Mouse (Mus musculus) heart, embryonic 13.5 days (tissue): Measurements from ENCODE around the gene Dnaja4. TPM values are rescaled to one million over a fixed set of nuclear protein-coding genes. Genes with fewer than 3 reads are reported as not detected.

Experiments
- ATAC-seq: fragments of 200-750 bp; cut with Nextera tagmentation; 2 replicates; pipeline ENCODE4 v1.8.0; 2017; ENCODE audit warnings: moderate TSS enrichment; ENCODE audit not compliant: insufficient number of reproducible peaks, low FRiP score, low TSS enrichment; ENCODE audit errors: extremely low read depth
- H3K27ac ChIP-seq: fragments of 300-500 bp; sonication (generic); replicated peaks from 2 replicates; pipeline ENCODE4 v1.5.1; 2015; ENCODE audit warnings: moderate library complexity, mild to moderate bottlenecking, inconsistent platforms
- H3K27me3 ChIP-seq: fragments of 300-500 bp; sonication (generic); replicated peaks from 2 replicates; pipeline ENCODE4 v1.6.1; 2015; ENCODE audit warnings: mild to moderate bottlenecking, inconsistent platforms
- H3K36me3 ChIP-seq: fragments of 300-500 bp; sonication (generic); 2 replicates; pipeline ENCODE4 v1.6.1; 2015; ENCODE audit warnings: mild to moderate bottlenecking, inconsistent platforms
- H3K4me1 ChIP-seq: fragments of 300-500 bp; sonication (generic); 2 replicates; pipeline ENCODE4 v1.6.1; 2015; ENCODE audit warnings: inconsistent platforms
- H3K4me2 ChIP-seq: fragments of 300-500 bp; sonication (generic); 2 replicates; pipeline ENCODE4 v1.6.1; 2015; ENCODE audit warnings: inconsistent platforms, mild to moderate bottlenecking, moderate library complexity
- H3K4me3 ChIP-seq: fragments of 300-500 bp; sonication (generic); 2 replicates; pipeline ENCODE4 v1.5.1; 2015; ENCODE audit warnings: moderate library complexity, mild to moderate bottlenecking, inconsistent platforms
- H3K9ac ChIP-seq: fragments of 300-500 bp; sonication (generic); 2 replicates; pipeline ENCODE4 v1.6.1; 2015; ENCODE audit warnings: inconsistent platforms, mild to moderate bottlenecking, moderate library complexity
- H3K9me3 ChIP-seq: fragments of 300-500 bp; sonication (generic); 2 replicates; pipeline ENCODE4 v1.6.1; 2016; ENCODE audit warnings: inconsistent platforms
- WGBS: fragments of 180-500 bp; shearing (Covaris S2); methylation state at CpG from one replicate; pipeline ENCODE4 v1.1.7; 2015; ENCODE audit warnings: mixed read lengths; 5-methylcytosine and 5-hydroxymethylcytosine counted together
- microRNA-seq: library from miRNA; unstranded; fragments of <30 nt; microRNA quantifications from one replicate; pipeline ENCODE4, GENCODE M21; 2016
- polyA plus RNA-seq: library from polyadenylated mRNA; unstranded; fragments of >200 nt; fragmentation: Nextera tagmentation; extraction: Ambion mirVana; gene quantifications from 2 replicates; pipeline ENCODE4 v1.2.1, GENCODE M21; 2015

Gene Dnaja4
- polyA plus RNA-seq, 1 experiment from 2014 or later: 23.2 TPM

DNA sequence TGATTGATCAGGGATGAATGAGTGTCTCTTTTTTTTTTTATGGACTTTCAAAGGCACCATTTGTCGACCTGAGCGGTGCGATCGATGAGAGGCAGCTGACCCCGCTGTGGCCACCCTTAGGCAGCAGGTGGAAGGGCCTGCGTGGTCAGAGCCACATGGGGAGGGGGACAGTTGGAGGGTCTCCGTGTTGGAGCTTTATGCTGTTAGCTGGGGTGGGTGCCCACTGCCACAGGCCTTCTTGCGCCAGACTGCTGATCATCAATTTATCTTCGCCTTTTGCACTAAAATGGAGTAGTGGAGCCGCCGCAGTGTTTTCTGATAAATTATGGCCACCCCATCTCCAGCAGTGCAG is 54.2 kb downstream of the Dnaja4 start:
- Histone ChIP-seq H3K9me3 (no peaks in the 10 kb centered on the region), H3K9ac (no peak overlapping the region), H3K4me2 (no peak overlapping the region), H3K36me3 (no peaks in the 10 kb centered on the region), H3K27ac (no peak overlapping the region), H3K27me3 (peaks cover 37% of the 10 kb centered on the region), H3K4me3 (no peak overlapping the region), H3K4me1 (no peaks in the 10 kb centered on the region; the same call in 1 of the 2 replicates)
- no peak for ATAC-seq
- 62% methylated on average over 11 of the region's 11 CpGs for WGBS

DNA sequence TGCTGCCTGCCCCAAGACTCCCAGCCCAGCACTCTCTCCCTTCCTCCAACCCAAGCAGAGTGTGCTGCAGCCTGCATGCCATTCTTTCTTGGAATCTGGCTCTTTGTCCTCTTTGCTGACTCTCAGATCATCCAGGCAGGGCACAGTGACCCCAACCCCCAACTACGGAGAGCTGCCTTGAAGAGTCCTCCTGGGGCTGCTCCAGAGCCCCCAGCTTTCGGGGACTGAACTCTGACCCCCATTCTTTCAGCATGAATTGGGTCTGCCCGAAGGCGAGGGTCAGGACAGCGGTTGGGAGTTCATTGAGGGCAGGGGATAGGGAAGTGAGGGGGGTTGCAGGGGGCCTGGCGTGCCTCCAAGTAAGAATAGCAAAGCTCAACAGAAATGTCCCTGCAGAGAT is 60.9 kb downstream of the Dnaja4 start:
- no peak for ATAC-seq
- H3K9ac ChIP-seq: 0 out of 2 replicates have a peak overlapping the region, but pooled peaks have one; percentile 19
- WGBS: 53% methylated on average over 6 of the region's 6 CpGs
- H3K27ac ChIP-seq: no peak overlapping the region
- H3K27me3 ChIP-seq: peaks cover 54% of the 10 kb centered on the region
- H3K36me3 ChIP-seq: no peaks in the 10 kb centered on the region
- H3K4me2 ChIP-seq: no peak overlapping the region
- H3K4me1 ChIP-seq: peaks cover 16% of the 10 kb centered on the region
- no peak overlapping the region for H3K4me3 ChIP-seq
- H3K9me3 ChIP-seq: no peaks in the 10 kb centered on the region

DNA sequence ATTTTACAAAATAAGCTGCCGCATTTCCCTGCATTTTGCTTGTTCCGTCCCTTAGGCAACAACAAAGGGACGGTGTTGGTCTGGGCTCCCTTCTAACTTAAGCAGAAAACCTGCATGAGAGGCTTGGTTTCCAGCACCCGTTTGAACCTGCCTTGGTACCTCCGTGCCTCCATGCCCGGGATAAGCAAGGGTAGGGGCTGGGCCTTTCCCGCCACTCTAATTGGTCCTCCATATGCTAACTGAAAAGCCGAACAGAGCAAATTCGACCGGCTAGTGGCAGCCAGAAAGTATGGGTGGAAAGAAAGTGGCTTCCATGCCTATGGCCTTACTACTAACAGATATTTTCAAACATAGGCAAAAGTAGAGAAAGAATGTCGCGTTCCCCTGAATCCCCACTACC is 65.4 kb downstream of the Dnaja4 start:
- peaks cover 30% of the 10 kb centered on the region for H3K4me1 ChIP-seq
- H3K9ac ChIP-seq: 0 out of 2 replicates have a peak overlapping the region, but pooled peaks have one; percentile 54
- no peak overlapping the region for H3K27ac ChIP-seq
- H3K27me3 ChIP-seq: peaks cover 88% of the 10 kb centered on the region
- no peaks in the 10 kb centered on the region for H3K36me3 ChIP-seq
- WGBS: 27% methylated on average over 12 of the region's 12 CpGs
- no peaks in the 10 kb centered on the region for H3K9me3 ChIP-seq
- ATAC-seq: no peak
- peak overlapping the region; percentile 79 for H3K4me2 ChIP-seq
- H3K4me3 ChIP-seq: peak overlapping the region; percentile 53

DNA sequence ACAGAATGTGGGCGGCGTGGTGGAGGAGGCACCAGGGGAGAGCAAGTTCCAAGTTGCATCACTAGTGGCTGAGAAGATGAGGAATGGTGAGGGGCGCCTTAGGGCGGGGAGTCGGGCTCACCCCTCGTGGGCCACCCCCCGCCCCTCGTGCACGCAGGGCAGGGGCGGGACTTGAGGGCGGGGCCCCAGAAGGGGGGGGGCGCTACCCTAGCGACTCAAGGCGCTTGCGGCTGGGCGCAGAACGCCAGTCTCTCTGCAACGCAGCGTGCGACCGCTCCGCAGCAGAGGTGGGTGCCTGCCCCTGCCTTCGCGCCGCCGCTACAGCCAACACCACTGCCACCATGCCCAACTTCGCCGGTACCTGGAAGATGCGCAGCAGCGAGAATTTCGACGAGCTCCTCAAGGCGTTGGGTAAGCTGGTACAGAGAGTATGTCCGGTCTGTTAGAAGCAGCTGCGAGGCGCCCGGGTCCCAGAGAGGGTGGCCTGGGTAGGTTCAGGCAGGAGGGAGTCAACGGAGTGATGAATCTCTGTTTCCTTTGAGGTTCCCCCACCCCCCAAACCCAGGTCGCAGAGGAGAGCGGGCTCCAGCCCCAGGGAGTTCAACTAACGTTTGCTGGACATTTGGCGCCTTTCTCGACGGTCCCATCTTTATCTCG is 66.0 kb downstream of the Dnaja4 start, which contains the start of gene Crabp1:
TSS of gene Crabp1 (plus strand) at position 188 of the 657 bp plus-strand sequence.
- peak within 1 kb of the TSS; percentile 79 for H3K4me2 ChIP-seq
- no peak within 1 kb of the TSS for H3K27ac ChIP-seq
- H3K9me3 ChIP-seq: no peaks in the 10 kb centered on the region
- peak within 1 kb of the TSS; percentile 53 for H3K4me3 ChIP-seq
- H3K9ac ChIP-seq: peak within 1 kb of the TSS; percentile 54
- peaks cover 24% of the 10 kb centered on the region for H3K4me1 ChIP-seq
- H3K27me3 ChIP-seq: peaks cover 92% of the 10 kb centered on the region
- WGBS: 1% methylated on average over 38 of the region's 45 CpGs
- no peaks in the 10 kb centered on the region for H3K36me3 ChIP-seq
- no peak for ATAC-seq

DNA sequence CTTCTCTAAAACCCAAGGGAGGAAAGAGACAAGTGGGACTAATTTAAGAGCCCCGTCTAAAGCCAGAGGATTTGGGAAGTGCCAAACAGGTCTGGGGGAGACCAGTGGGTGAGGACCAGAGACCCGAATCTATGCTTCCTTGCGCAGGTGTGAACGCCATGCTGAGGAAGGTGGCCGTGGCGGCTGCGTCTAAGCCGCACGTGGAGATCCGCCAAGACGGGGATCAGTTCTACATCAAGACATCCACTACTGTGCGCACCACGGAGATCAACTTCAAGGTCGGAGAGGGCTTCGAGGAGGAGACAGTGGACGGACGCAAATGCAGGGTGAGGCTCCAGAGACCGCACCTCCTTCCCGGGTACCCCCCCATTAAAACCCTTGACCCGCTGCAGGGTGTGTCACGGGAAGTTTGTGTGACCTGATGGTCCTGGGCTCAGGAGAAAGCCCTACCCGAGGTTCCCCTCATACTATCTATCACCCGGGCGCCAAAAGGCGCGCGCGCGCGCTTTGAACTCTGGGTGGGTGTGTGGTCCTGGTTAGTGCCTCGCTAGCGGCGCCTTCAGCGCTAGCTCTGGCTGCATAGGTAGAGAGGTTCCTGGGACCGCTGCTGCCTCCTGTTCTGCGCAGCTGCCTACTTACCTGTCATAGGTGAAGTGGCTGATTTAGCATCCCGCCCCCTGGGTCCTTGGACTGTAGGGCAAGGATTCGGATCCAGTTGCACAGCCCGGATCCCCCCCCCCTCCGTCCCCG is 66.8 kb downstream of the Dnaja4 start:
- H3K27ac ChIP-seq: no peak overlapping the region
- peak overlapping the region; percentile 53 for H3K4me3 ChIP-seq
- H3K36me3 ChIP-seq: no peaks in the 10 kb centered on the region
- WGBS: under 1% methylated on average over 41 of the region's 41 CpGs
- peaks cover 99% of the 10 kb centered on the region for H3K27me3 ChIP-seq
- no peaks in the 10 kb centered on the region for H3K9me3 ChIP-seq
- peak overlapping the region; percentile 54 for H3K9ac ChIP-seq
- H3K4me2 ChIP-seq: peak overlapping the region; percentile 79
- ATAC-seq: no peak
- H3K4me1 ChIP-seq: peaks cover 18% of the 10 kb centered on the region

Small RNA genes lying within 50 kb of the gene (microRNA-seq; reads per million reads assigned to microRNA genes)
- gene Mir5710: not detected

Other genes starting within 250 kb of the Dnaja4 start
- gene Dmxl2, start 197.2 kb upstream of the Dnaja4 start, polyA plus RNA-seq: 5.1 and 5.6 TPM in 2 replicates
- gene Sh2d7, start 159.9 kb upstream of the Dnaja4 start, polyA plus RNA-seq: not detected in 2 replicates
- 5.3 and 5.5 TPM in 2 replicates for gene Cib2, start 138.7 kb upstream of the Dnaja4 start, polyA plus RNA-seq
- gene Idh3a, start 112.5 kb upstream of the Dnaja4 start, polyA plus RNA-seq: 376 and 418 TPM in 2 replicates
- 0.09 and 0.14 TPM in 2 replicates for gene Acsbg1, start 37.0 kb upstream of the Dnaja4 start, polyA plus RNA-seq
- gene Wdr61, start 35.6 kb downstream of the Dnaja4 start, polyA plus RNA-seq: 91.9 and 102 TPM in 2 replicates
- gene Crabp1, start 65.9 kb downstream of the Dnaja4 start, polyA plus RNA-seq: 17.6 and 19.7 TPM in 2 replicates
- 19.0 and 19.7 TPM in 2 replicates for gene Ireb2, start 164.9 kb downstream of the Dnaja4 start, polyA plus RNA-seq
- 2.1 and 2.5 TPM in 2 replicates for gene Hykk, start 218.4 kb downstream of the Dnaja4 start, polyA plus RNA-seq